Mouse (Mus musculus) limb, embryonic 12.5 days (tissue): ENCODE data around the gene Sh3pxd2a. TPM values are rescaled to one million over a fixed set of nuclear protein-coding genes. Genes with fewer than 3 reads are reported as not detected.
A peak's percentile ranks its signal among the peaks of the same experiment; 100 is the strongest.

Experiments
- ATAC-seq: fragments of 200-750 bp; cut with Nextera tagmentation; 2 replicates; pipeline ENCODE4 v1.8.0; 2017; ENCODE audit warnings: low read depth, moderate TSS enrichment; ENCODE audit not compliant: insufficient number of reproducible peaks, insufficient read depth, low FRiP score, low TSS enrichment
- H3K27ac ChIP-seq: fragments of 300-500 bp; sonication (generic); 2 replicates; pipeline ENCODE4 v1.5.1; 2016; ENCODE audit warnings: mild to moderate bottlenecking, moderate library complexity
- H3K27me3 ChIP-seq: fragments of 300-500 bp; sonication (generic); 2 replicates; pipeline ENCODE4 v1.6.1; 2016; ENCODE audit warnings: mild to moderate bottlenecking, moderate library complexity
- H3K36me3 ChIP-seq: fragments of 300-500 bp; sonication (generic); 2 replicates; pipeline ENCODE4 v1.6.1; 2016; ENCODE audit warnings: mild to moderate bottlenecking, moderate library complexity
- H3K4me1 ChIP-seq: fragments of 300-500 bp; sonication (generic); replicated peaks from 2 replicates; pipeline ENCODE4 v1.6.1; 2016
- H3K4me2 ChIP-seq: fragments of 300-500 bp; sonication (generic); 2 replicates; pipeline ENCODE4 v1.6.1; 2016; ENCODE audit warnings: mild to moderate bottlenecking, moderate library complexity
- H3K4me3 ChIP-seq: fragments of 300-500 bp; sonication (generic); replicated peaks from 2 replicates; pipeline ENCODE4 v1.5.1; 2016; ENCODE audit warnings: mild to moderate bottlenecking
- H3K9ac ChIP-seq: fragments of 300-500 bp; sonication (generic); replicated peaks from 2 replicates; pipeline ENCODE4 v1.6.1; 2016; ENCODE audit warnings: mild to moderate bottlenecking, moderate library complexity
- H3K9me3 ChIP-seq: fragments of 300-500 bp; sonication (generic); 2 replicates; pipeline ENCODE4 v1.6.1; 2016; ENCODE audit warnings: mild to moderate bottlenecking, moderate library complexity
- WGBS: fragments of 180-500 bp; shearing (Covaris S2); methylation state at CpG from one replicate; pipeline ENCODE4 v1.1.7; 2016; 5-methylcytosine and 5-hydroxymethylcytosine counted together
- polyA plus RNA-seq: library from polyadenylated mRNA; unstranded; fragments of >200 nt; fragmentation: Nextera tagmentation; extraction: Ambion mirVana; gene quantifications from 2 replicates; pipeline ENCODE4 v1.2.1, GENCODE M21; 2016

Gene Sh3pxd2a
- polyA plus RNA-seq, 1 experiment from 2014 or later = 7.7 TPM

DNA sequence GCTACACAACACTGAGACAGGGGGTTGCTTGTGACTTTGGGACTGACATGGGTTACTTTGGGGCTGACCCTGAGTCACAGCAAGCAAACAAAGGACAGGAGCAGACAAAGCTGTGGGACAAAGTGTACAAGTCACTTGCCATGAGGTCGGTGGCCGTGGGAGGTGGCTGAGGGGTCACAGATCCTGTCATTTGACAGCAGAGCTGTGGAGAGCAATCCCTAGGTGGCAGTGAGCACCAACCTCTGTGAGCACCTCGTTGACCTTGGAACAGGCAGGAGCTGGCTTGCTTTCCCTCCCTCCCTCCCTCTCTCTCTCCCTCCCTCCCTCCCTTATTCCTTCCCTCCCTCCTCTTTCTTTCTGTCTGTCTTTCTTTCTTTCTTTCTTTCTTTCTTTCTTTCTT, 95.2 kb downstream of the Sh3pxd2a start:
- H3K27me3 ChIP-seq = no peaks in the 10 kb centered on the region
- H3K4me3 ChIP-seq = no peak overlapping the region
- no peak overlapping the region for H3K4me2 ChIP-seq
- H3K4me1 ChIP-seq = peaks cover 21% of the 10 kb centered on the region
- peak overlapping the region; percentile 5; the same call in 1 of the 2 replicates for H3K27ac ChIP-seq
- no peak overlapping the region for H3K9ac ChIP-seq
- 0 out of 2 replicates have a peak, but pooled peaks cover 3% of the 10 kb centered on the region for H3K9me3 ChIP-seq
- ATAC-seq = no peak
- WGBS = 59% methylated on average over 3 of the region's 3 CpGs
- no peaks in the 10 kb centered on the region for H3K36me3 ChIP-seq

DNA sequence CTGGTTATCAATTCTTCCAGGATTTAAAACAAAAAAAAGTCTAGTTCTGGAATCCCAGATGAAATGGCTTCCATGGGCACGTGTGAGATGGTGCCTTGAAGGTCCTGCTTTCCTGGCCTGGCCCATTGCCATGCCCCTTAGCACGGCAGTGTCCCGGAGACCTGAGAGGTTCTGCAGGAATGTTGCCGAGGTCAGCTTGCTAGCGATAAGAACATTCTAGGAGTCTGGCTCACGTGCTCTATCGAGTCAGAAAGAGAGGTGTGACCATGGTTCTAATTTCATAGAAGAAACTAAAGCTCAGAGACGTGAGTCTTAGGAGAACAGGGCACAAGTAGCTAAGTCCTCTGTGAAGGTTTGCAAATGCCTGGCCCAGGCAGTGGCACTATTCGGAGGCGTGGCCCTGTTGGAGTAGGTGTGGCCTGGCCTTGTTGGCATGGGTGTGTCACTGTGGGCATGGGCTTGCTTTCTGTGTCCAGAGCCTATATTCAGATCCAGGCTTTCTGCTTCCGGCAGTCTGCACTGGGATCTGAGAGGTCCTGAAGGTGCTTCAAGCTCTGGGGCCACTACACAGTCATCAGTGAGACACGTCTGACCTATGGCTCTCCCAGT, 96.8 kb downstream of the Sh3pxd2a start:
- ATAC-seq = no peak
- Histone ChIP-seq H3K9ac (no peak overlapping the region), H3K27ac (no peak overlapping the region), H3K9me3 (0 out of 2 replicates have a peak, but pooled peaks cover 3% of the 10 kb centered on the region), H3K4me1 (peaks cover 19% of the 10 kb centered on the region), H3K36me3 (peaks cover 11% of the 10 kb centered on the region; the same call in 1 of the 2 replicates), H3K4me2 (no peak overlapping the region), H3K4me3 (no peak overlapping the region), H3K27me3 (no peaks in the 10 kb centered on the region)
- WGBS = 90% methylated on average over 12 of the region's 12 CpGs

DNA sequence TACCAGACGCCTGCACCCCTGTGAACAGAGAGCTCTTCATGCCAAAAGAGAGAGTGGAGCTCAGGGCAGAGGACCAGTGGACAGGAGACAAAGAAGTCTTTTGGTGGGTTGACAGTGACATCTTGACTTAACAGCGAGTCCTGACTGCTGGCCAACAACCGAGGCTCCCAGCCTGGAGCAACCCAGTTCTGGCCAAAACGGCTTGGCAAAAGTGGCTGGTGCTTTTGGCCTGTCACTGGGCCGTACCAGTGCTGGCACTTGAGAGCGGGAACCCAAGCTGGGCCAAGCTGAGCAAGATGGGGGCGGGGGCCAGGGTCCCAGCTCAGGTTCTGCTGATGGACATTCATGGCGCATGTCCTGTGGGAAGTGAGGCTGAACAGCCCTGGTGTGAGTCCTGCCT, 97.6 kb downstream of the Sh3pxd2a start:
- Histone ChIP-seq H3K27ac (no peak overlapping the region), H3K4me2 (no peak overlapping the region)
- 92% methylated on average over 8 of the region's 8 CpGs for WGBS

DNA sequence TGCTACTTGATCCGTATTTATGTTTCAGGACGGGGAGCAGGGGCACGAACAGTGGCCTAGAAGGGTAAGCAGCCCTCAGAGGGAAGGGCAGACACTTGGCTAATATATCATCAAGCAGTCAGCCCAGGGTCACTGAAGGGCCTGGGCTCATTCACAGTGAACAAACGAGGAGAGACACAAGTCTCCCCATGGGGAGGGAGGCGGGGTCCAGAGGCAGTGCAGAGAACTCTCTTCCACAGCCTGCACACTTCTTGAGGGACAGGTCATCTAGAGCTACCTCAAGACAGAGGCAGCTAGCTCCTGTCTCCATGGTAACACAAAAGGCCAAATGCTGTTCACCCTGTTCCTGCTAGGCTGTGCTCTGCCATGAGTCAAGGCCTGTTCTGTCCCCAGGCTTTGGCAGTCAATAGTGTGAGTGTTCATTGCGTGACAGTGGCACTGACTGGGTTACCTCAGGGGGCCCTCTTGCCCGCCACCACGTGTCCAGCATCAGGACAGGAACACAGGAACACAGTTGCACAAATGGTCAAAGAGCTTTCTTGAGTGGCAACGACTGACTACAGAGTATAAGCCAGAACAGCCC, 101.0 kb downstream of the Sh3pxd2a start:
- no peak for ATAC-seq
- no peaks in the 10 kb centered on the region for H3K9me3 ChIP-seq

More for the DNA sequence above, 97.6 kb downstream of the Sh3pxd2a start:
- Histone ChIP-seq H3K4me3 (no peak overlapping the region), H3K4me1 (peaks cover 15% of the 10 kb centered on the region), H3K9me3 (0 out of 2 replicates have a peak, but pooled peaks cover 3% of the 10 kb centered on the region), H3K27me3 (no peaks in the 10 kb centered on the region), H3K9ac (no peak overlapping the region), H3K36me3 (peaks cover 18% of the 10 kb centered on the region; the same call in 1 of the 2 replicates)
- no peak for ATAC-seq

DNA sequence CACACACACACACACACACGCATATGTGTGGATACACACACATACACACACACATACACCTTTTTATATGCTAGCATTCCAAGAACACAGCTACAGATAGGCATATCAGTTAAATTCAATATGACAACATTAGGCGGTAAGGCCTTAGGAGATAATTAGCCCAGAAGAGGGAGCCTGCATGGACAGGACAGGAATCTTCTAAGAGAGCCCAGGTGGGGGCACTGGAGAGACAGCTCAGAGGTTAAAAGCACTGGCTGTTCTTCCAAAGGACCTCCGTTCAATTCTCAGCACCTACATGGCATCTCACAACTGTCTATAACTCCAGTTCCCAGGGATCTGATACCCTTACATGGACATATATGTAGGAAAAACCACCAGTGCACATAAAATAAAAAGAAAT, 103.3 kb downstream of the Sh3pxd2a start:
- no peak overlapping the region for H3K27ac ChIP-seq
- WGBS = 80% methylated on average over 3 of the region's 3 CpGs

More for the DNA sequence above, 101.0 kb downstream of the Sh3pxd2a start:
- no peak overlapping the region for H3K27ac ChIP-seq
- WGBS = 57% methylated on average over 9 of the region's 9 CpGs
- no peak overlapping the region for H3K4me2 ChIP-seq
- H3K9ac ChIP-seq = no peak overlapping the region
- peaks cover 18% of the 10 kb centered on the region; the same call in 1 of the 2 replicates for H3K36me3 ChIP-seq
- H3K4me3 ChIP-seq = no peak overlapping the region
- peaks cover 16% of the 10 kb centered on the region for H3K4me1 ChIP-seq
- no peaks in the 10 kb centered on the region for H3K27me3 ChIP-seq

GRCm38 (mm10) chr19:47360017-47360416, 104.2 kb downstream of the Sh3pxd2a start:
- no peaks in the 10 kb centered on the region for H3K9me3 ChIP-seq
- ATAC-seq = no peak
- H3K4me2 ChIP-seq = peak overlapping the region; percentile 42; the same call in 1 of the 2 replicates
- H3K36me3 ChIP-seq = peaks cover 18% of the 10 kb centered on the region; the same call in 1 of the 2 replicates
- H3K27me3 ChIP-seq = no peaks in the 10 kb centered on the region
- no peak overlapping the region for H3K4me3 ChIP-seq
- H3K9ac ChIP-seq = no peak overlapping the region
- 91% methylated on average over 16 of the region's 16 CpGs for WGBS
- H3K27ac ChIP-seq = 0 out of 2 replicates have a peak overlapping the region, but pooled peaks have one; percentile 41
- H3K4me1 ChIP-seq = peaks cover 7% of the 10 kb centered on the region; the same call in 1 of the 2 replicates

More for the DNA sequence above, 103.3 kb downstream of the Sh3pxd2a start:
- no peak overlapping the region for H3K4me3 ChIP-seq
- H3K4me2 ChIP-seq = no peak overlapping the region
- H3K4me1 ChIP-seq = peaks cover 8% of the 10 kb centered on the region
- H3K9ac ChIP-seq = no peak overlapping the region
- no peaks in the 10 kb centered on the region for H3K9me3 ChIP-seq
- ATAC-seq = no peak
- peaks cover 18% of the 10 kb centered on the region; the same call in 1 of the 2 replicates for H3K36me3 ChIP-seq
- H3K27me3 ChIP-seq = no peaks in the 10 kb centered on the region

- WGBS = 46% methylated on average over 15 of the region's 15 CpGs
- H3K4me1 ChIP-seq = peaks cover 7% of the 10 kb centered on the region; the same call in 1 of the 2 replicates
- H3K36me3 ChIP-seq = peaks cover 18% of the 10 kb centered on the region; the same call in 1 of the 2 replicates
- no peaks in the 10 kb centered on the region for H3K27me3 ChIP-seq
- ATAC-seq = no peak; the same call in 1 of the 2 replicates
- peak overlapping the region; percentile 42 for H3K4me2 ChIP-seq
- peak overlapping the region; percentile 72; the same call in 1 of the 2 replicates for H3K27ac ChIP-seq
- H3K4me3 ChIP-seq = peak overlapping the region; percentile 24
- no peak overlapping the region for H3K9ac ChIP-seq
- H3K9me3 ChIP-seq = no peaks in the 10 kb centered on the region
Observed at GRCm38 (mm10) chr19:47359166-47359931, 104.9 kb downstream of the Sh3pxd2a start.

GRCm38 (mm10) chr19:47357297-47357696, 106.9 kb downstream of the Sh3pxd2a start:
- H3K36me3 ChIP-seq = peaks cover 10% of the 10 kb centered on the region; the same call in 1 of the 2 replicates
- no peak overlapping the region for H3K9ac ChIP-seq
- 74% methylated on average over 3 of the region's 3 CpGs for WGBS
- H3K27ac ChIP-seq = peak overlapping the region; percentile 7; the same call in 1 of the 2 replicates
- H3K4me3 ChIP-seq = no peak overlapping the region
- H3K4me1 ChIP-seq = peaks cover 7% of the 10 kb centered on the region; the same call in 1 of the 2 replicates
- no peak overlapping the region for H3K4me2 ChIP-seq
- no peak for ATAC-seq
- H3K27me3 ChIP-seq = no peaks in the 10 kb centered on the region
- H3K9me3 ChIP-seq = 0 out of 2 replicates have a peak, but pooled peaks cover 4% of the 10 kb centered on the region

GRCm38 (mm10) chr19:47356188-47356857, 107.9 kb downstream of the Sh3pxd2a start:
- Histone ChIP-seq H3K27ac (no peak overlapping the region), H3K4me2 (no peak overlapping the region), H3K4me3 (no peak overlapping the region), H3K9ac (no peak overlapping the region), H3K9me3 (0 out of 2 replicates have a peak, but pooled peaks cover 4% of the 10 kb centered on the region), H3K4me1 (peaks cover 7% of the 10 kb centered on the region; the same call in 1 of the 2 replicates), H3K27me3 (no peaks in the 10 kb centered on the region), H3K36me3 (0 out of 2 replicates have a peak, but pooled peaks cover 3% of the 10 kb centered on the region)
- ATAC-seq = peak; percentile 58
- WGBS = 6% methylated on average over 4 of the region's 6 CpGs

GRCm38 (mm10) chr19:47354456-47354855, 109.7 kb downstream of the Sh3pxd2a start:
- no peak for ATAC-seq
- no peak overlapping the region for H3K4me2 ChIP-seq
- no peaks in the 10 kb centered on the region for H3K27me3 ChIP-seq
- H3K27ac ChIP-seq = no peak overlapping the region
- H3K9me3 ChIP-seq = 0 out of 2 replicates have a peak, but pooled peaks cover 4% of the 10 kb centered on the region
- H3K4me1 ChIP-seq = peaks cover 5% of the 10 kb centered on the region; the same call in 1 of the 2 replicates
- H3K36me3 ChIP-seq = 0 out of 2 replicates have a peak, but pooled peaks cover 3% of the 10 kb centered on the region
- 83% methylated on average over 8 of the region's 8 CpGs for WGBS
- H3K4me3 ChIP-seq = no peak overlapping the region
- no peak overlapping the region for H3K9ac ChIP-seq
